Mouse (Mus musculus) left cerebral cortex, postnatal 10 days (tissue): ENCODE results near the gene Vtcn1. TPM values are rescaled to one million over a fixed set of nuclear protein-coding genes. Genes with fewer than 3 reads are reported as not detected.

ENCODE experiments used
- total RNA-seq, 2 experiments: library from RNA; stranded (reverse); gene quantifications; 2 replicates each; pipeline ENCODE4 v1.2.3; 2021

Vtcn1 gene
- total RNA-seq, 2 experiments from 2014 or later = not detected

Other genes starting within 250 kb of the Vtcn1 start
- gene Man1a2, start 140.0 kb upstream of the Vtcn1 start, total RNA-seq = 100 to 1,000 TPM; 112 to 118 TPM
- 1 to 10 TPM; 7.4 to 8.7 TPM for gene Trim45, start 96.7 kb downstream of the Vtcn1 start, total RNA-seq
- gene Ttf2, start 144.2 kb downstream of the Vtcn1 start, total RNA-seq = 1 to 10 TPM; 1.6 to 2.3 TPM
- gene Cd101, start 204.1 kb downstream of the Vtcn1 start, total RNA-seq = under 1 TPM; 0.10 to 0.30 TPM